Mouse (Mus musculus): ENCODE measurements around the gene Slc12a8. TPM values are rescaled to one million over a fixed set of nuclear protein-coding genes. Genes with fewer than 3 reads are reported as not detected.

The Slc12a8 gene
- polyA plus RNA-seq, 1 experiment from 2014 or later: 1.1 TPM

DNA sequence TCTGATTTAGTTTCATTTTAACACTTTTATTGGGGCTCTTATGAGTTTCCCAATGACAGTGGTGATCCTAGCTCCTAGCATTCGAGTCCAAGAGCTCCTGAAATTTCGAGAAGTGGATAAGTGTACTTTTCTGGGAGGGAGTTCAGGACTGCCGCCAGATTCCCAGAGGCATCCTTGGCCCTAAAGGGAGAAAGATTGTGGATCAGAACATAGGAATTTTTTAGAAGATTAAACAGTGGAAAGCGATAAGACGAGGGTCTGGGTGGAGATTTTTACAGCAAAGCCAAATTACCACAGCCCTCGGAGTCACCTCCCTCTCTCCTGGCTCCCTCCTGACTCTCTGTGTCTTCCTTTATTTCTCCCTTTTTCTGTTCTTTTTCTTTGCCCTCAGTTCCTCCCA, 58.6 kb downstream of the Slc12a8 start:
- H3K4me3 ChIP-seq (ENCODE audit: low read length): no peak overlapping the region
- WGBS: 62% methylated on average over 6 of the region's 6 CpGs
- H3K27ac ChIP-seq (ENCODE audit: low read length): no peak overlapping the region; the same call in 1 of the 2 replicates
- no peak for ATAC-seq (replicated peaks; ENCODE audit: extremely low read depth, insufficient read depth, low FRiP score)
- no peak overlapping the region for H3K4me2 ChIP-seq (ENCODE audit: low read depth, low read length)
- H3K36me3 ChIP-seq (ENCODE audit: control insufficient read depth, insufficient read depth): no peaks in the 10 kb centered on the region
- no peak overlapping the region for H3K9ac ChIP-seq (ENCODE audit: low read length)
- H3K27me3 ChIP-seq (ENCODE audit: control insufficient read depth, insufficient read depth, low read length): no peaks in the 10 kb centered on the region
- peaks cover 40% of the 10 kb centered on the region for H3K4me1 ChIP-seq (ENCODE audit: control insufficient read depth, insufficient read depth, low read length)
- H3K9me3 ChIP-seq (replicated peaks; ENCODE audit: control insufficient read depth, low read length): no peaks in the 10 kb centered on the region

DNA sequence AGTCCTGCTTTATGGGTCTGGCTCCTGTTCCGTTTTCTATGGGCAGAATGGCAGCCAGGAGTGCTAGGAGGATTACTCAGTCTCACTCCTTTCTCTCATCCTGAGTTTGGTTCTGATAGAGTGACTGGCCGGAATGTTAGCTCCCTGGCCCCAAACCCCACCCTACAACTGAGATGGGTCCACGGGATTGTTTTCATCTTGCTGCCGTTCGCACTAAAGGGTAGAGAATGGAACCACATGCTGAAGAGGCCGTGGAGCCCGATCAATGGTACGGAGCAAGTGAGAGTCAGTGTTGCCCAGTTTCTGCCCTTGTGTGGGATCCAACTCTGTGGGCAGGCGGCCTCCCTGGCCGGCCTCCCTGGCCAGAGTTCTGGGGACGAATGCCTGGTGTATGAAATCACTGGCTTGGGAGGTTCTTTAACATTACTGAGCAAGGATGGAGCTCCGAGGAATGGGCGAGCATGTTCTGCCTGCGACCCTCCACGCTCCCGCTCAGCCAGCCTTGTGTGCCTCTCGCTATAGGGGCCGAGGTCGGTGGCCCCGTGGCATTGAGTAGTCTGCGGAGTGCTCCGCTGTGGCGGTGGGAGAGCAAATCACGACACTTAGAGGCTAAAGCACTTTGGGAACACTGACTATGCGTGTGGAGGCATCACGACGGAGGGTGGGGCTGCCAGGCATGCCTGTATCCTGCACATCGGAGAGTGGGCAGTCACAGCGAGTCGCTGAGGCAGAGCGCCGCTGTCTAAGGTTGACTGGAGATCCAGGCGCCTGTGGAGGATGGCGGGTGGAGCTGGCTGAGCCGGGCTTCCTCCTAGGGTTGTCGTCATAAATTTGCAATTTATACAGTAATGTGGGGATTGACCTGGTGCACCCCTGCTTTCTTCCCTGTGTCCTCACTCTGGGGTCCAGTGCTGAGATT, 59.4 kb downstream of the Slc12a8 start:
- Histone ChIP-seq H3K4me1 (ENCODE audit: control insufficient read depth, insufficient read depth, low read length) (peaks cover 47% of the 10 kb centered on the region), H3K4me3 (ENCODE audit: low read length) (no peak overlapping the region), H3K9me3 (replicated peaks; ENCODE audit: control insufficient read depth, low read length) (no peaks in the 10 kb centered on the region), H3K9ac (ENCODE audit: low read length) (peak overlapping the region; percentile 47), H3K36me3 (ENCODE audit: control insufficient read depth, insufficient read depth) (no peaks in the 10 kb centered on the region), H3K4me2 (ENCODE audit: low read depth, low read length) (no peak overlapping the region), H3K27ac (ENCODE audit: low read length) (peak overlapping the region; percentile 74), H3K27me3 (ENCODE audit: control insufficient read depth, insufficient read depth, low read length) (no peaks in the 10 kb centered on the region)
- no peak for ATAC-seq (replicated peaks; ENCODE audit: extremely low read depth, insufficient read depth, low FRiP score)
- WGBS: 64% methylated on average over 36 of the region's 36 CpGs

DNA sequence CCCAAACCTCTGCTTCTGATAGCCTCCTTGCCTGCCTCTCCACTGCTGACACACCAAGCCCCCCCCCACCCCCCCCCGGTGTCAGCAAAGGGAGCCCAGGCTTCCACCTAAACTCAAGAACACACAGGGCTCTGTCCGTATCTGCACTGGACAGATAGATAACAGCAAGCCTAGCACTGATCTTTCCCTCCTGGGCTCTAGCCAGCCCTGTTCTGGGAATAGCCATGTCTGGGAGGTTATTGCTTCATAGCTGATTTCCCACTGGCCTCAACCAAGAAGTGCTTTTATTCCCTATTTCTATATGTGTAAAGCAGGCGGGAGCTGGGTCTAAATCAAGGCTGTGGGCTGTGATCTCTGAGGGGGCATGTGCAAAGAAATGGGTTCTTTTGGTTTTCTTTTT, 61.3 kb downstream of the Slc12a8 start:
- WGBS: 32% methylated on average over 3 of the region's 3 CpGs
- Histone ChIP-seq H3K4me2 (ENCODE audit: low read depth, low read length) (no peak overlapping the region), H3K27ac (ENCODE audit: low read length) (peak overlapping the region; percentile 52), H3K9me3 (replicated peaks; ENCODE audit: control insufficient read depth, low read length) (no peaks in the 10 kb centered on the region), H3K36me3 (ENCODE audit: control insufficient read depth, insufficient read depth) (no peaks in the 10 kb centered on the region), H3K9ac (ENCODE audit: low read length) (peak overlapping the region; percentile 44; the same call in 1 of the 2 replicates), H3K4me3 (ENCODE audit: low read length) (no peak overlapping the region), H3K4me1 (ENCODE audit: control insufficient read depth, insufficient read depth, low read length) (peaks cover 64% of the 10 kb centered on the region), H3K27me3 (ENCODE audit: control insufficient read depth, insufficient read depth, low read length) (no peaks in the 10 kb centered on the region)
- no peak for ATAC-seq (replicated peaks; ENCODE audit: extremely low read depth, insufficient read depth, low FRiP score)

DNA sequence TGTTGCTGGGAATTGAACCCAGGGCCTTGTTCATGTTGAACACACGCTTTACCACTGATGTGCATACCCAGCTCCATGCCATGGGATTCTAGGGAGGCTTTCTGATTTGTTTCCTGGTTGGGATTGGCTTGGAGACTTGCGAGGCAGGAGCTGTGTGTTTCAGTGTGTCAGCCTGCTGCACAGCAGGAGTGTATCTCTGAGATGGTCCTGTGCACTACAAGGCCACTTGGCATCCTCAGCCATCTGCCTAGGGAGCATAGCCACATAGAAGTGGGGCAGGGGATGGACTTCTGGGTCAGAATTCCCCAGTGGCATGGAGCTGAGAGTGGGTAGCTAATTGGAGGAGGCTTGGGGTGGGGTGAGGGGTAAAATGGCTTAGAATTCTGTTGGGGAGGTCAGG, 63.2 kb downstream of the Slc12a8 start:
- Histone ChIP-seq H3K27ac (ENCODE audit: low read length) (peak overlapping the region; percentile 96), H3K9ac (ENCODE audit: low read length) (peak overlapping the region; percentile 42; the same call in 1 of the 2 replicates), H3K9me3 (replicated peaks; ENCODE audit: control insufficient read depth, low read length) (no peaks in the 10 kb centered on the region), H3K36me3 (ENCODE audit: control insufficient read depth, insufficient read depth) (no peaks in the 10 kb centered on the region), H3K4me3 (ENCODE audit: low read length) (no peak overlapping the region), H3K4me2 (ENCODE audit: low read depth, low read length) (no peak overlapping the region; the same call in 1 of the 2 replicates), H3K4me1 (ENCODE audit: control insufficient read depth, insufficient read depth, low read length) (peaks cover 81% of the 10 kb centered on the region), H3K27me3 (ENCODE audit: control insufficient read depth, insufficient read depth, low read length) (no peaks in the 10 kb centered on the region)
- ATAC-seq (replicated peaks; ENCODE audit: extremely low read depth, insufficient read depth, low FRiP score): no peak
- 54% methylated on average over 2 of the region's 2 CpGs for WGBS

DNA sequence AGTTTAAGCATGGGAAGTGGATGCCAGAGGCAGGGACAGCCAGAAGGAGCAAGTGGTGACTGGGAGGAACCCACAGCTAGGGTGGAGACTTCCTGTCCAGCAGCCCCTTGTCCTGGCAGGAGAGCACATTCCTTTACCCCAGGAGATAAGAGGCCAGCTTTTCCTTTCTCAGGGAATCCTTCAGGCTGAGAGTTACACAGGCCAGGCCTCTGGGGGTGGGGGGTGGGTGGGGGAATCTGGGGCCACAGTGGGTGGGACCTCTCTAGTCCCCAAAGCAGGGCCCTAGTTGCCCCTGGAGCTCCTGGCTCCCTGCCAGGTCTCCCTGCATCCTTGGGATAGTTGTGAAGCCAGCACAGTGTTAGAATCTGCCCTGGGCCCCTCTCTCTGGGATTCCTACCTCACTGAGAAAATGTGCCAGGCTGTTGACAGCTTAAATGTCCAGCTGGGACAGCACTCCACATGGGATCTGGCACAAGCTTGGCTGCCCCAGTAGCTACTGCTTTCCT, 63.7 kb downstream of the Slc12a8 start:
- peak overlapping the region; percentile 0 for H3K4me2 ChIP-seq (ENCODE audit: low read depth, low read length)
- peak; percentile 77 for ATAC-seq (replicated peaks; ENCODE audit: extremely low read depth, insufficient read depth, low FRiP score)
- peaks cover 80% of the 10 kb centered on the region for H3K4me1 ChIP-seq (ENCODE audit: control insufficient read depth, insufficient read depth, low read length)

DNA sequence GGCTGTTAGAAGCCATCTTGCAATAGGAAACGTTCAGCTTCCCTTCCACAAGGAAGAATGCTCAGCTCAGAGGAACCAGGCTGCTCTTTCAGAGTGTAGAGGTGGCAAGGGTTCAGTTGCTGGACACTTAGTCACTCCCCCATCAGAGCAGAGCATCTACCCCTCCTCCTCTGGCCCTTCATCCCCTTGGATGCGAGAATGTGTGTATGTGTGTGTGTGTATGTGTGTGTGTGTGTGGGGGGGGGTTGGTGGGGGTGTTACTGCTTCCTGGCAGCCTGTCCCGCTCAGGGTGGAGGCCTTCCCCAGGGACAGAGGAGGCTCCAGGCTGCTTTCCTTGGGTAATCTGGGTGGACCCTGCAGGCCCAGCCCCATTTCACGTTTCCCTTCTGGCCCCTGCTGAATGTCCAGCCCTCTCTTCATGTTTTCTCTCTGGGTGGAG, 64.6 kb downstream of the Slc12a8 start:
- Histone ChIP-seq H3K27me3 (ENCODE audit: control insufficient read depth, insufficient read depth, low read length) (no peaks in the 10 kb centered on the region), H3K9me3 (replicated peaks; ENCODE audit: control insufficient read depth, low read length) (no peaks in the 10 kb centered on the region), H3K27ac (ENCODE audit: low read length) (peak overlapping the region; percentile 96), H3K9ac (ENCODE audit: low read length) (no peak overlapping the region), H3K4me3 (ENCODE audit: low read length) (no peak overlapping the region), H3K36me3 (ENCODE audit: control insufficient read depth, insufficient read depth) (no peaks in the 10 kb centered on the region), H3K4me2 (ENCODE audit: low read depth, low read length) (no peak overlapping the region), H3K4me1 (ENCODE audit: control insufficient read depth, insufficient read depth, low read length) (peaks cover 78% of the 10 kb centered on the region)
- peak; percentile 4 for ATAC-seq (replicated peaks; ENCODE audit: extremely low read depth, insufficient read depth, low FRiP score)
- 28% methylated on average over 4 of the region's 4 CpGs for WGBS

More for the DNA sequence above, 63.7 kb downstream of the Slc12a8 start:
- H3K9me3 ChIP-seq (replicated peaks; ENCODE audit: control insufficient read depth, low read length): no peaks in the 10 kb centered on the region
- no peak overlapping the region for H3K4me3 ChIP-seq (ENCODE audit: low read length)
- H3K27ac ChIP-seq (ENCODE audit: low read length): peak overlapping the region; percentile 96
- H3K27me3 ChIP-seq (ENCODE audit: control insufficient read depth, insufficient read depth, low read length): no peaks in the 10 kb centered on the region
- H3K9ac ChIP-seq (ENCODE audit: low read length): no peak overlapping the region; the same call in 1 of the 2 replicates
- no peaks in the 10 kb centered on the region for H3K36me3 ChIP-seq (ENCODE audit: control insufficient read depth, insufficient read depth)

DNA sequence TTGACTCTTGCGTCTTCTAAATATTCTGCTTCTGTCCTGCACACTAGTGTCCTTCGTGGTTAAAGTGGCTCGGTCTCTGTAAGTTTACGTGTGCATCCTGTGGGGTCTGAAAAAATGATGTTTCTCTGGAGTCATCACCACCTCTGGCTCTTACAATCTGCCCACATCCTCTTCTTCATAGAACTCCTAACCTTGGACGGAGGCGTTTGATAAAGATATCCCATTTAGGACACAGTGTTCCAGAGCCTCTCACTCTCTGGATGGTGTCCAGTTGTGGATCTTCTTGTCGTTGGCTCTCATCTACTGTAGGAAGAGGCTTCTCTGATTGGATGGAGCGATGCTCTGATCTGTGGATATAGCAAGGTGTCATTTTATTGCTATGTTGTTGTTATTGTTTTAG, 65.4 kb downstream of the Slc12a8 start:
- no peak for ATAC-seq (replicated peaks; ENCODE audit: extremely low read depth, insufficient read depth, low FRiP score)
- H3K9ac ChIP-seq (ENCODE audit: low read length): no peak overlapping the region

DNA sequence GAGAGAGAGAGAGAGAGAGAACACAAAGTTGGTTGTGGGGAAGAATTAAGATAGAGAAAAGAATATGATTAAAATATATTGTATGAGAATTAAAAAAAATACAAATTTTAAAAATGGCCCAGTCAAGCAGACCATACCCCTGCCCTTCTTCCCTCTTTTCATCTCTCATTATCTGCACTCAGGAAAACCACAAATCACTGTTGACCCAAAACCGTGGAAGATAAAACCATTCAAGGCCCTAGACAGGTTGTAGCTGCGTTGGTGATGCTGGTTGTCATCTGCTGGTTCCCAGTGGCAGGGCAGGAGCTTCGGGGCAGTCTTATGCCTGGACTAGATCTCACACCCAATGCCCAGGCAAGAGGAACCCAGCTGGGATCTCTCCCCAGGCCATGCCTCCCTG, 66.2 kb downstream of the Slc12a8 start:
- H3K27me3 ChIP-seq (ENCODE audit: control insufficient read depth, insufficient read depth, low read length): no peaks in the 10 kb centered on the region
- H3K36me3 ChIP-seq (ENCODE audit: control insufficient read depth, insufficient read depth): no peaks in the 10 kb centered on the region
- 62% methylated on average over 3 of the region's 3 CpGs for whole genome bisulfite sequencing
- H3K4me3 ChIP-seq (ENCODE audit: low read length): no peak overlapping the region
- H3K4me1 ChIP-seq (ENCODE audit: control insufficient read depth, insufficient read depth, low read length): peaks cover 63% of the 10 kb centered on the region
- ATAC-seq (replicated peaks; ENCODE audit: extremely low read depth, insufficient read depth, low FRiP score): no peak
- peak overlapping the region; percentile 66 for H3K4me2 ChIP-seq (ENCODE audit: low read depth, low read length)
- peak overlapping the region; percentile 89 for H3K27ac ChIP-seq (ENCODE audit: low read length)
- peak overlapping the region; percentile 62 for H3K9ac ChIP-seq (ENCODE audit: low read length)
- H3K9me3 ChIP-seq (replicated peaks; ENCODE audit: control insufficient read depth, low read length): no peaks in the 10 kb centered on the region

More for the DNA sequence above, 65.4 kb downstream of the Slc12a8 start:
- no peak overlapping the region for H3K4me3 ChIP-seq (ENCODE audit: low read length)
- no peaks in the 10 kb centered on the region for H3K27me3 ChIP-seq (ENCODE audit: control insufficient read depth, insufficient read depth, low read length)
- H3K4me2 ChIP-seq (ENCODE audit: low read depth, low read length): no peak overlapping the region
- no peaks in the 10 kb centered on the region for H3K36me3 ChIP-seq (ENCODE audit: control insufficient read depth, insufficient read depth)
- WGBS: 69% methylated on average over 8 of the region's 8 CpGs
- H3K4me1 ChIP-seq (ENCODE audit: control insufficient read depth, insufficient read depth, low read length): peaks cover 70% of the 10 kb centered on the region
- no peaks in the 10 kb centered on the region for H3K9me3 ChIP-seq (replicated peaks; ENCODE audit: control insufficient read depth, low read length)
- H3K27ac ChIP-seq (ENCODE audit: low read length): peak overlapping the region; percentile 96

DNA sequence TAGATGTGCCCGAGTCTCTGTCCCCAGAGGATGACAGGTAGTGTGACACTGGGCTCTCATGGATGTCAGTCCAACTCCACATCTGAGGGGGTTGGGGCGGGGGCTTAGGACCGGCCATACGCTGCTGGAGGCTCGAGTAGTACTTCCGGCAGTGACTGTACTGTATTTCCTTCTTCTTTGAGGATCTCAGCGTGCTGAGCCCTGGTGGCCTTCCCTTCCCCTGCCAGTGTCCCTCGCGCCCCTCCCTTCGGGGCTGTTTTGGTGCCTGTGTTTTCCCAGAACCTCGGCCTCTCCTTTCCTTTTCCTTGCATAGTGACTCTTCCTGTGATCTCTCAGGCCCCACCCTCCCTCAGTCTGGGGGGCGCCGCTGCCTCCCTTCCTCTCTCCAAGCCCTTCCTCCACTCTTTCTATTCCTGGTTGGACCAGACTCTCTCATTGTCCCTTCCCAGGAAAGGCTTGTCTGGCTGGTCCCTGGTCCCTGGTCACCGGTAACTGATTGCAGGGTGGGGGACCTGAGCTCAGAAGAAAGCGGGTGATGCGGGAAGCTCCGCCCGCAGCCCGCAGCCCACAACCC, 66.8 kb downstream of the Slc12a8 start:
- Histone ChIP-seq H3K4me1 (ENCODE audit: control insufficient read depth, insufficient read depth, low read length) (peaks cover 57% of the 10 kb centered on the region), H3K4me2 (ENCODE audit: low read depth, low read length) (peak overlapping the region; percentile 66), H3K36me3 (ENCODE audit: control insufficient read depth, insufficient read depth) (no peaks in the 10 kb centered on the region), H3K27ac (ENCODE audit: low read length) (peak overlapping the region; percentile 89), H3K27me3 (ENCODE audit: control insufficient read depth, insufficient read depth, low read length) (no peaks in the 10 kb centered on the region), H3K9ac (ENCODE audit: low read length) (peak overlapping the region; percentile 62), H3K9me3 (replicated peaks; ENCODE audit: control insufficient read depth, low read length) (no peaks in the 10 kb centered on the region), H3K4me3 (ENCODE audit: low read length) (peak overlapping the region; percentile 41)
- peak; percentile 21 for ATAC-seq (replicated peaks; ENCODE audit: extremely low read depth, insufficient read depth, low FRiP score)
- 11% methylated on average over 19 of the region's 19 CpGs for WGBS

Measured in heart, embryonic 16.5 days (tissue).